Mouse (Mus musculus) gastrocnemius, postnatal 14 days (tissue): ENCODE measurements around the gene 2010111I01Rik. TPM values are rescaled to one million over a fixed set of nuclear protein-coding genes. Genes with fewer than 3 reads are reported as not detected.

Source experiments
- DNase-seq: peaks from one replicate; pipeline ENCODE4 v3.0.0; 2021; ENCODE audit warnings: mixed read lengths
- intact Hi-C: fragments of 180-260 bp; cut with DNase I; formaldehyde crosslinking; loops from one replicate; pipeline ENCODE4 v1.15.1; 2025; ENCODE audit warnings: low total_unique reads
- total RNA-seq, 2 experiments: library from RNA; stranded (reverse); gene quantifications; 2 replicates each; pipeline ENCODE4 v1.2.3; 2021

Gene 2010111I01Rik
- total RNA-seq, 2 experiments from 2014 or later: 54.1 to 54.3 TPM

DNA sequence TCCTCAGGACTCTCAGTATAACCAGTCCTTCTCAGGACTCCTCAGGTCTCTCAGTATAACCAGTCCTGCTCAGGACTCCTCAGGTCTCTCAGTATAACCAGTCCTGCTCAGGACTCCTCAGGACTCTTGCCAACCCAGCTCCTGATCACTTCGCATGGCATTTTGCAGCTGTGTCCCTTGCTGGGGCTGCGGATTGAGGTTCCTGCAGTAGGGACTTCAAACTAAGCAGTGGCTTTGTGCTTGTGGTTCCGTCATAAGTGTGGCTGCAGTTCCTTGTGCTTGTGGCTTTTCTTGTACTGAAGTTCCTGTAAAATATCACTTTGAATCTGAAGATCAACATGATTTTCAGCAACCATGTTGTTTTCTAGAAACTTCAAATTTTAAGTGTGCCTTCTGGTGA lies 320.1 kb downstream of the 2010111I01Rik start:
- intact Hi-C loops: no loop called here
- no peak for DNase-seq

GRCm38 (mm10) chr13:63286483-63287102 lies 321.9 kb downstream of the 2010111I01Rik start:
- no peak for DNase-seq
- intact Hi-C loops: no loop called here

DNA sequence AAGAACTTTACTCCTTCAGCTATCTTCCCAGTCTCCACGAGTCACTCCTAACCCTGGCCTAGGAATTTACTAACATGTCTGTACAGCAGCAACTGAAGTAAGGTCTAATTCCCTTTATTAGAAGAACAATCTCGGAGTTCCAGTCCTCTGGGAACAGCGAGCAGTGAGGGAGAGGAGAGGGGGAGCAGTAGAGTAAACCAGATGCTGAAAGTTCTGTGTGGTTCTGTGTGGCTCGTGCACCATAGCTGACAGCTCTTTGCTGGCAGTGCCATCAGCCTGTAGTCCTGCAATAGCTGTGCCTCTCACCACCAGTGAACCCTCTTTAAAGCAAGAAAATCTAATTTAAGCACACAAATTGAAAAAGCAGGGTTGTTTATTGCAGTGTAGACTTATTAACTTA lies 324.5 kb downstream of the 2010111I01Rik start:
- DNase-seq: no peak
- intact Hi-C loops: no loop called here

GRCm38 (mm10) chr13:63289687-63290086 lies 325.0 kb downstream of the 2010111I01Rik start:
- peak; percentile 40 for DNase-seq
- intact Hi-C loops: no loop called here

- intact Hi-C loops: no loop called here
- no peak for DNase-seq
Observed at GRCm38 (mm10) chr13:63290126-63290525, 325.4 kb downstream of the 2010111I01Rik start.

DNA sequence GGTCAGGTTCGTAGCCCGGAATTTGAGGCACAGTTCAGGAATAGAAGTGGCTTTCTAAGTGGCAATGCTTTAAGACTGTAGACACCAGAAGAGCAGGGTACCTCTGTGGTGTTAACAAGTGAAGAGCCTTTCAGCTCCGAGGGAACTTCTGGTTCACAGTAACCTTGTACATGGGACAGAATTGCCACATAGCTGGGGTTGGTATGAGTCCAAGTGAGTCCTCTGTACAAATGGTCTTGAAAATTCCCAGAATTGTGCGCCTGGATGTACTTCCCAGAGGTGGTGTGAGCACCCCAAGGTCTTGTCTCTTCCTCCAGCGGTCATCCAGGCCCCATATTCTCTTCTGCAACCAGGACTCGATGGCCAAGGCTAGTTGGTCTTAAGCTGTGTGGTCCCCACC lies 326.3 kb downstream of the 2010111I01Rik start:
- intact Hi-C loops: no loop called here
- no peak for DNase-seq

GRCm38 (mm10) chr13:63293647-63294046 lies 329.0 kb downstream of the 2010111I01Rik start:
- intact Hi-C loops: no loop called here
- DNase-seq: no peak

- intact Hi-C loops: no loop called here
- DNase-seq: peak; percentile 48
Observed at GRCm38 (mm10) chr13:63294359-63295193, 329.9 kb downstream of the 2010111I01Rik start.

DNA sequence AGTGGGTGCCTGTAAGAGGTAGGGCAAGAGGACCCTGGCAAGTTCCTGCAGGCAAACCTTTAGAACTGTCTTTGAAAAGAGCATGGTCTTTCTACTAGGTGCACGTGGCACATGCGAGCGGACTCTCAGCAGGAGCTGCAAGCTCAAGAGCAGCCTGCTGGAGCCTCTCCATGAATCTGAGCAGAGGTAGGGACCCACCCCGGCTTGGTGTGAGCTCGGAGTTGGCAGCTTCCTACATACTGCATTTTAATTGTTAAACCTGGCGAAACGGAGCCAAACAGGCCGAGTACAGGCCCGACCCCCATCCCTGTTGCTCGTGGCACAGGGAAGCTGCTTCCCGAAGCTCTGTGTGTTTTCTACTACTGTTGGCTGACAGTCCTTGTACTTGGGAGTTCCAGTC lies 331.6 kb downstream of the 2010111I01Rik start:
- intact Hi-C loops: no loop called here
- no peak for DNase-seq

DNA sequence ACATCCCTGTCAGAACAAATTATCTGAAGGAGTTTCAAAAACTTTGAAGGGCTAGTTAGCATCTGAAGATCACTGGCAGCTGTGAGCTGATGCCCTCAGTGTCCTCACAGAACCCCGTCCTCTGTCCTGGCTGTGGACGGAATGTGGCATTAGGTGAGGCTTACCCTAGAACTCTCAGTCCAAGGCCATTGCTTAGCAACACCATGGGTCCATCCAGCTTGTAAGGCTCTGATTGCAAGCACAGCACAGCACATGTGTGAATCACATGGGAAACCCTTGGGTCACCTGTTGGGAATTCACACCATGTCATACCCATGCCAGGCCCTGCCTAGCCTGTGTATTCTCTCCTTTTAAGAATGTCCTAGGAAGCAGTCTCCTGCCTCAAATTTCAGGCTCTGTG lies 332.3 kb downstream of the 2010111I01Rik start:
- intact Hi-C loops: no loop called here
- peak; percentile 36 for DNase-seq

GRCm38 (mm10) chr13:63297933-63298332 lies 333.2 kb downstream of the 2010111I01Rik start:
- DNase-seq: no peak
- intact Hi-C loops: no loop called here

DNA sequence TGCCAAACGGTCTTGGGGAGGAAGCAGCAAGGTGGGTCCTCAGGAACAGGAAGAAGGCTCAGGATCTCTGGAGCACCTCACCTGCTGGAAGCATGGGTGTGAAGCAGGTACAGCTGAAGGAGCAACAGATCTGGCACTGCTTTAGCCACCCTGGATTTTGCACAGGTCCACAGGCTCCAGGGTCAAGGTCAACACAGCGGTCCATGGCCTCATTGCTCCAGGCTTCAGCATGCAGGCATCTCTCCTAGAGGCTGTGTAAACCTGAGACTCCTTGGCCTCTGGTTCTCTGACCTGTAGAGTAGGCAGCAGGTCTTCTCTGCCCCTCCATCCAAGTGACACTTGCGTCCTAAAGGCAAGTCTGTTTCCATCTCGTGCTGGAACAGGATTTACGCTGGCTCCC lies 334.2 kb downstream of the 2010111I01Rik start:
- no peak for DNase-seq
- intact Hi-C loops: no loop called here

DNA sequence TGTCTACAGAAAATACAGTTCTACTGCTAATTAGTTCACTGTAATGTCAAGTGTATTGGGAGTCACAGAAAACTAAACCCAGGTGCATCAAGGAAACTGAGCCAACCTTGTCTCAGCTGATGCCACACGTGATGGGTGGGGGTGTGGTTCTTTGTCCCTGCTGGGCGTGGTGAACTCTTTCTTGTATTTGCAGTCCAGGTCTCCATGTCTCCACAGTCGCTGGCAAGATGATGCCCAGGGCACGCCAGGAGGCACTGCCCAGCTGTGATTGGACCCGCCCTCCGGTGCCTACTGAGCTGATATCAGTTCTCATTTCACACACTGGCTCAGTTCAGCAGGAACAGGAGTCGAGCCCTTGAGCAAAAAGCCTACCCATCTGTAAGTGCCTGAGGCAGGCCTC lies 336.2 kb downstream of the 2010111I01Rik start:
- peak; percentile 61 for DNase-seq
- intact Hi-C loops: no loop called here

GRCm38 (mm10) chr13:63301764-63302209 lies 337.1 kb downstream of the 2010111I01Rik start:
- intact Hi-C loops: no loop called here
- DNase-seq: no peak

DNA sequence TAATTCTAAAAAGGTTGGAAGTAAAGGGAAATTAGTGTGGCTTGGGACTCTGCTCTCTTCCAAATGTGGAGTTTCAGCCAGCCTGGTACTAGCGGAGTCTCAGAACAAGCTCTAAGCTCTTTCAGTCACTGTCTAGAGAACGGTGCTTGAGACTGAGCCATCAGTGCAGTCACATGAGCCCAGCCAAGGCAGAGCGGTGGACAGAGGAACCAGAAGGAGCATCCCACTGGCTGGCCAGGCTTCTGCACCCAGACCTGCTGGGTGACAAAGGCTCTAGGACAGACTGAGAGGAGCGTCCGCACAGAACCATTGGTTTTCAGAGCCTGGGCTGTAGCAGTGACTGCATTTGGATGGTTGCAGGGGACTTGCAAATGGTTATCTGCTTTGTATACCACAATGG lies 337.7 kb downstream of the 2010111I01Rik start:
- no peak for DNase-seq
- intact Hi-C loops: no loop called here

- no peak for DNase-seq
- intact Hi-C loops: no loop called here
Observed at GRCm38 (mm10) chr13:63304124-63304792, 339.6 kb downstream of the 2010111I01Rik start.

DNA sequence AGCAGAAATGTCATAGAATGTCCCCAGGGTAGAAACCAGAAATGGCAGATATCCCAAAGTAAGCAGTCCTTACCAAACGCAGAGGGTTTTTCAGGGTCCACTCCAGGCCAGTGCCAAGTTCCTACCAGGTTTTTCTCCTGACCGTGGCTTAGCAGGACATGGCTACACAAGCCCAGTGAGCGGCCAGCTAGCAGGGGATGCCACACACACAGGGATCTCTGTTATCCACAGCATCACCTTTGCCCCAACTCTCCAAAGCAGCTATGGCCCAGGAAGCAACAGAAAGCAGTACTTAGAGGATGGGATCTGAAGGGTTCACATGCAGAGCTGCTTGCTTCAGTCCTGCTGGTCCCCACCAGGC lies 340.1 kb downstream of the 2010111I01Rik start:
- no peak for DNase-seq
- intact Hi-C loops: no loop called here

- intact Hi-C loops: no loop called here
- DNase-seq: peak; percentile 52
Observed at GRCm38 (mm10) chr13:63305160-63306011, 340.7 kb downstream of the 2010111I01Rik start.

DNA sequence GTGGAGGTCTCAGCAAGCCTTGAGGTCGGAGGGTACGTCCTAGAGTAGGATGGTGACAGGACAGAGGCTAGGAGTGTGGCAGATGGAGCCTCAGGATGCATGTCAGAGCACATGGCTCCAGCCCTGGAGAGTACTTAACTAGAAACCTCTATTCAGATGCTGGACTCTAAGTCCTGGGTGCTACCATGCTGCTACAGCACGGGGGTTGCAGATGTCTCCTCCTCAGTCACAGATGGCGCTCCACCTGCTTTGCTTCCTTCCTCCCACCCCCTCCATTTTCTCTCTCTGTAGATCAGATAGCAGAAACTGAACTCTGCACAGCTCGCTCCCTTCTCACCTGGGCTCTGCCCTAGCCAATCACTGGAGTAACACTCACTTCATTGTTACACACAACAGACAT lies 342.1 kb downstream of the 2010111I01Rik start:
- intact Hi-C loops: no loop called here
- no peak for DNase-seq

DNA sequence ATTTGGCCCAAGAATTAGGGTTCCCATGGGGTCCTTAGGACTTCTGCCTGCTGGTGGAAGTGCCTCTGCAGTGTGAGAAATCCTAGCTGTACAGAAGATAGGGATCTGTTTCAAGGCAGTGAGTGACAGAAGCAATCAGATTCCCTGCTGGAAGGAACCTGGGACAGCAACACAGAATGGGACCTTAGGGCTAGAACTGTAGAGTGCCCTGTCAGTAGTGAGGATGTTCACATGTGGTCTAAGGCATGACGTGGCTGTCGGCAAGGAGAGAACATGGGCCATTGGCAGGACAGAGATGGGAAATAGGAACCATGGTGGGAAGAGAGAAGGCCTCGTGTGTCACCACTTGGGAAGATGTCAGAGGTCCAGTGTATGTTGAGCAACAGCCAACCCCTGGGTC lies 344.9 kb downstream of the 2010111I01Rik start:
- intact Hi-C loops: no loop called here
- DNase-seq: no peak
